Mouse (Mus musculus): Measurements from ENCODE around the gene Adgrb3.

DNA sequence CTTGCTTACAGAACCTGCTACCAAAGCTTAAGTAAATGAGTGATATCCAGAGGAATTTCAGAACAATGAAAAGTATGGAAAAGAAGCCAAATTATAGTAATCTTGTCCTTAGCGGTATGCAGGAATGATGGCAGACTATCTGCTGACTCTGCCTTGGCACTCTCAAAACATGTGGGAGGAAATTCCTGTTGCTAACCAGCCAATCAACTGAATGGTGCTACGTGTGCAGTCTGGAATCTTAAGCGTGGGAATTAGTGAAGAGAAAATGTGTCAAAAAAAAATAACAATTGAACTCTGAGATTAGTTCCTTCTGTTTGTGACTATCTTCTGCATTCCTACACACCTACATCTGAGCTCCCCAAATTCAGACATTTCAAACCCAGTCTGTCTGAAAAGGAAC lies 683.3 kb downstream of the Adgrb3 start:
- TF ChIP-seq POLR2A (IDR thresholded peaks at IDR 0.05; ENCODE audit: extremely low read depth, insufficient read depth, low read length) (no peak), CTCF (IDR thresholded peaks at IDR 0.05; ENCODE audit: low read depth, low read length) (no peak)
